Mouse (Mus musculus) E14TG2a.4 (cell line): ENCODE results near the gene Rph3a.

Experiments
- CTCF ChIP-seq: conservative IDR thresholded peaks from 2 replicates; pipeline ENCODE4 v1.5.1; 2014; ENCODE audit warnings: low read length
- NANOG ChIP-seq: IDR thresholded peaks from 2 replicates; pipeline ENCODE4 v1.6.1; 2014; ENCODE audit warnings: borderline replicate concordance, low read length, mixed read lengths

DNA sequence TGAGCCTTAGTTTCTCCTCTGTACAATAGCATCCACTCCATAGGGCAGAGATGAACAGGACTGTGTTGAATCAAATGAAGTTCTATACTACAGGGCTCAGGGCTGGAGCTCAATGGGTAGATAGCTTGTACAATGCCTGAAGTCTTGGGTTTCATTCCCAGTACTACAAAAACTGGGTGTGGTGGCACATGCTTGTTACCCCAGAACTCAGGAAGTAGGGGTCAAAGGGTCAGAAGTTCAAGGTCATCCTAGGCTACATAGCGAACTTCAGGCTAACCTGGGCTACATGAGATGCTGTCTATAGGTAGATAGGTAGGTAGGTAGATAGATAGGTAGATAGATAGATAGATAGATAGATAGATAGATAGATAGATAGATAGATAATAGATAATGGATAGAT is 38.6 kb downstream of the Rph3a start:
- no peak for TF ChIP-seq NANOG
- no peak for TF ChIP-seq CTCF
